In genomic region chr2:157135014-157135413, GRCm38 (mm10) we compare ENCODE assay signal across 8 mouse cellular contexts. TPM values are rescaled to one million over a fixed set of nuclear protein-coding genes. Genes with fewer than 3 reads are reported as not detected.
DNase-seq lines count a peak whose midpoint lies in the region; ATAC-seq lines count a peak whose summit lies in the region.

Gene Samhd1, minus strand, starts transcription at chr2:157135265.

- peak within 1 kb of the TSS; percentile 89 for H3K4me2 ChIP-seq in hindbrain, embryonic 12.5 days (replicated peaks)

- no peaks in the 10 kb centered on the region for H3K4me1 ChIP-seq in hindbrain, embryonic 12.5 days

- no peaks in the 10 kb centered on the region for H3K36me3 ChIP-seq in hindbrain, embryonic 12.5 days

- H3K9me3 ChIP-seq in hindbrain, embryonic 12.5 days (replicated peaks) = no peaks in the 10 kb centered on the region; the same call in 1 of the 2 replicates

- H3K27me3 ChIP-seq in hindbrain, embryonic 12.5 days = no peaks in the 10 kb centered on the region

- peak; percentile 89 for ATAC-seq in hindbrain, embryonic 12.5 days (ENCODE audit: low FRiP score)

- peak within 1 kb of the TSS; percentile 36; the same call in 1 of the 2 replicates for H3K27ac ChIP-seq in hindbrain, embryonic 12.5 days

- peak; percentile 96 for DNase-seq in Muller cell, postnatal 12 days (ENCODE audit: inconsistent ontology term)
- DNase-seq in cerebellum, adult 9-11 months = peak; percentile 95
- peak; percentile 79 to 85 for DNase-seq in frontal cortex, postnatal 10 days (ENCODE audit: low spot score in 2 of 2)
- peak; percentile 80 to 91 for DNase-seq in layer of hippocampus, postnatal 14 days (ENCODE audit: low spot score in 2 of 2)
- DNase-seq in lung, postnatal 14 days = peak; percentile 97
- DNase-seq in retina, adult 2 months (ENCODE audit: low read depth, low spot score) = peak; percentile 84
- DNase-seq in thymus, postnatal 36 days = peak; percentile 71

- peak within 1 kb of the TSS; percentile 68 for H3K4me3 ChIP-seq in hindbrain, embryonic 12.5 days

- peak within 1 kb of the TSS; percentile 71 for H3K9ac ChIP-seq in hindbrain, embryonic 12.5 days

- WGBS in hindbrain, embryonic 12.5 days = under 1% methylated on average over 32 of the region's 32 CpGs

RNA-seq across cellular contexts. Expression of gene Samhd1, which starts in this region (rescaled TPM):
- polyA plus RNA-seq in hindbrain, embryonic 12.5 days (2016; fragmentation: Nextera tagmentation; extraction: Ambion mirVana) = 17.2 and 20.2 TPM in 2 replicates
- total RNA-seq in layer of hippocampus, postnatal 14 days (2021) = 10 to 100 TPM; 14.3 to 14.5 TPM

Comparison
In these comparisons a context has a peak if more than half of its experiments do, and no peak if none do; other contexts are left out.
1. Peak in every context shown above with its lines: DNase-seq, ATAC-seq, H3K4me3 ChIP-seq and H3K27ac ChIP-seq.